Mouse (Mus musculus): ENCODE results near the gene Ndufb3. TPM values are rescaled to one million over a fixed set of nuclear protein-coding genes. Genes with fewer than 3 reads are reported as not detected.
A peak's percentile ranks its signal among the peaks of the same experiment; 100 is the strongest.
"Not testable (repeated sequence)": the region's sequence is repeated elsewhere in the genome, so short reads cannot be mapped to it uniquely, and the experiment has no call there.

The Ndufb3 gene
- polyA plus RNA-seq, 1 experiment from 2014 or later: 181 TPM

GRCm38 (mm10) chr1:58585373-58586170 lies 612 bp upstream of the Ndufb3 start:
- Histone ChIP-seq H3K27ac (0 out of 2 replicates have a peak overlapping the region, but pooled peaks have one; percentile 48), H3K4me3 (replicated peaks) (peak overlapping the region; percentile 90), H3K4me2 (peak overlapping the region; percentile 72), H3K27me3 (no peaks in the 10 kb centered on the region), H3K9ac (peak overlapping the region; percentile 81), H3K36me3 (no peaks in the 10 kb centered on the region), H3K9me3 (replicated peaks) (no peaks in the 10 kb centered on the region), H3K4me1 (peaks cover 13% of the 10 kb centered on the region)
- peak; percentile 59; the same call in 1 of the 2 replicates for ATAC-seq (replicated peaks; ENCODE audit: low FRiP score)
- WGBS: 4% methylated on average over 35 of the region's 36 CpGs

GRCm38 (mm10) chr1:58587491-58587890 lies 1.3 kb downstream of the Ndufb3 start:
- H3K27me3 ChIP-seq: no peaks in the 10 kb centered on the region
- no peak overlapping the region for H3K27ac ChIP-seq
- peak overlapping the region; percentile 90 for H3K4me3 ChIP-seq (replicated peaks)
- peaks cover 13% of the 10 kb centered on the region for H3K4me1 ChIP-seq
- H3K4me2 ChIP-seq: peak overlapping the region; percentile 72
- H3K9ac ChIP-seq: no peak overlapping the region
- WGBS: 85% methylated on average over 1 of the region's 1 CpGs
- H3K36me3 ChIP-seq: peaks cover 6% of the 10 kb centered on the region; the same call in 1 of the 2 replicates
- H3K9me3 ChIP-seq (replicated peaks): no peaks in the 10 kb centered on the region
- ATAC-seq (replicated peaks; ENCODE audit: low FRiP score): no peak

DNA sequence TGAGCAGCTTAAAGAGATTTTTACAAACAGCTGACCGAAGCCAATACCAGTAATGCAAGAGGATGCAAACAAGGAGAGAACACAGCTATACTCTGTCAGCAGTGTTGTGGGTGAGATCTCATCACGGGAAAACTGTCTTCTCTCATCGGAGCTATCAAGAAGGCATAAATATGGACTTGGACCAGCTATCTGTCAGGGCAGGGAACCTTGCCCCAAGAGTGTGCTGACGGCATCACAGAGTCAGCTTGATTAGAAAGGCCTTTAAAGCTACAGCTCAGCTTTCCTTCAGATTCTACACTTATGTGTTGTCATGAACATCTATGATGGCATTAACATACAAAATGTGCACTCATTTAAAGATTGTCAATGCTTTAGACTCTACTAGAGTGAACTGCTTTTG lies 16.5 kb downstream of the Ndufb3 start:
- H3K27me3 ChIP-seq: no peaks in the 10 kb centered on the region
- no peak overlapping the region for H3K4me3 ChIP-seq (replicated peaks)
- no peaks in the 10 kb centered on the region for H3K4me1 ChIP-seq
- H3K36me3 ChIP-seq: no peaks in the 10 kb centered on the region
- ATAC-seq (replicated peaks; ENCODE audit: low FRiP score): no peak
- 83% methylated on average over 4 of the region's 4 CpGs for WGBS
- no peak overlapping the region for H3K9ac ChIP-seq
- no peak overlapping the region for H3K27ac ChIP-seq
- H3K9me3 ChIP-seq (replicated peaks): no peaks in the 10 kb centered on the region
- no peak overlapping the region for H3K4me2 ChIP-seq

DNA sequence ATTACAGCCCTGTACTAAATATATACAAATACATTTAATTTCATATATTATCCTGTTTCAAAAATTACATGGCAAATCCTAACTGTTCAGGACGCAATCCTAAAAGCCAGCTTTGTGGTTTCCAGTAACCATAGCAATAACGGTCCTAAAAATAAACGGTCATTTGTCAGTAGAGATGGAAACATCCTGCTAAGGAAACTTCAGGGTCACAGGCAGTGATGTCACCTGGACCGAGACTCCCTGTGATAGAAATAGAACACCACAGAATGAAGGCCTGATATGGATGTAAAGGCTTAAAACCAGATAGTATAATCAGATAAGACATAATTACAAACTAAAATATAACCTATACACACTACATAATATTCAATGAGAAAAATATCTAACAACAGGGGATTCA lies 17.6 kb downstream of the Ndufb3 start:
- Histone ChIP-seq H3K27me3 (no peaks in the 10 kb centered on the region), H3K27ac (no peak overlapping the region), H3K9ac (no peak overlapping the region), H3K4me3 (replicated peaks) (no peak overlapping the region), H3K9me3 (replicated peaks) (no peaks in the 10 kb centered on the region), H3K4me2 (no peak overlapping the region), H3K4me1 (no peaks in the 10 kb centered on the region), H3K36me3 (no peaks in the 10 kb centered on the region)
- 70% methylated on average over 4 of the region's 4 CpGs for WGBS
- ATAC-seq (replicated peaks; ENCODE audit: low FRiP score): no peak

DNA sequence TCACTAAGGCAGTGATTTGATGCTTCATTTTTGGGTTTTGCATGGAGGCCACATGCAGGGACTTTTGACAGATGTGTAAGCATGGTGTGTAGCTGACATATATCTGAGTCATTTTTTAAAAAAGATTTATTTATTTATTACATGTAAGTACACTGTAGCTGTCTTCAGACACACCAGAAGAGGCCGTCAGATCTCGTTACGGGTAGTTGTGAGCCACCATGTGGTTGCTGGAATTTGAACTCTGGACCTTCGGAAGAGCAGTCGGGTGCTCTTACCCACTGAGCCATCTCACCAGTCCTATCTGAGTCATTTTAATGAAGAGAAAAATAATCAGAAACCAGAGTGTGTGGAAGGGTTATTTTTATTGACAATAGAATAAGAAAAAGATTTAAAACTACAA lies 23.4 kb downstream of the Ndufb3 start:
- H3K27ac ChIP-seq; H3K4me1 ChIP-seq; H3K9me3 ChIP-seq (replicated peaks); H3K4me3 ChIP-seq (replicated peaks); H3K27me3 ChIP-seq; H3K4me2 ChIP-seq; H3K36me3 ChIP-seq; H3K9ac ChIP-seq; ATAC-seq (replicated peaks; ENCODE audit: low FRiP score): not testable (repeated sequence)
- 83% methylated on average over 5 of the region's 5 CpGs for WGBS

DNA sequence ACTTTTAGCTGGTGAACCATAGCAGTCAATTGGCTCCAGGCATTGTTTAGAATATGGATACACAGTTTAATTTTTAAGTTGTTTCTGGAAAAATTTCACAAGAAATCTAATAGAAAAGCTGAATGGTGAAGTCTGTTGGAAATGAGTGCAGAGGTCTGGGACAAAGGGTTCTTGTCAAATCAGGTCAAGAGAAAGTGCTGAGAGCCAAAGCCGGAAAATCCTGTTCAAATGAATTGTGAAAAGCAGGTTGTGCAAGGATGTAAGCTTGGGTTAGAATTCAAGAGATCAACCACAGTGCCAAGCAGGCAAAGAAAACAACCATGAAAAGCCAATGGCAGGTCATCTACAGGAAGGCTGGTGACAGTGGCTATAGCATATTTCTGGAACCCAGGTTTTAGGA lies 24.0 kb downstream of the Ndufb3 start:
- Histone ChIP-seq H3K9me3 (replicated peaks) (no peaks in the 10 kb centered on the region), H3K27me3 (no peaks in the 10 kb centered on the region), H3K9ac (no peak overlapping the region), H3K4me1 (no peaks in the 10 kb centered on the region), H3K4me2 (no peak overlapping the region), H3K4me3 (replicated peaks) (no peak overlapping the region), H3K27ac (no peak overlapping the region), H3K36me3 (no peaks in the 10 kb centered on the region)
- ATAC-seq (replicated peaks; ENCODE audit: low FRiP score): no peak
- WGBS: 95% methylated on average over 1 of the region's 1 CpGs

- H3K27ac ChIP-seq: no peak overlapping the region
- no peaks in the 10 kb centered on the region for H3K4me1 ChIP-seq
- H3K4me2 ChIP-seq: no peak overlapping the region
- WGBS: 44% methylated on average over 1 of the region's 1 CpGs
- no peaks in the 10 kb centered on the region for H3K36me3 ChIP-seq
- no peak overlapping the region for H3K4me3 ChIP-seq (replicated peaks)
- no peaks in the 10 kb centered on the region for H3K27me3 ChIP-seq
- H3K9me3 ChIP-seq (replicated peaks): no peaks in the 10 kb centered on the region
- no peak overlapping the region for H3K9ac ChIP-seq
- ATAC-seq (replicated peaks; ENCODE audit: low FRiP score): no peak
Measured at GRCm38 (mm10) chr1:58610611-58611010, 24.4 kb downstream of the Ndufb3 start.

DNA sequence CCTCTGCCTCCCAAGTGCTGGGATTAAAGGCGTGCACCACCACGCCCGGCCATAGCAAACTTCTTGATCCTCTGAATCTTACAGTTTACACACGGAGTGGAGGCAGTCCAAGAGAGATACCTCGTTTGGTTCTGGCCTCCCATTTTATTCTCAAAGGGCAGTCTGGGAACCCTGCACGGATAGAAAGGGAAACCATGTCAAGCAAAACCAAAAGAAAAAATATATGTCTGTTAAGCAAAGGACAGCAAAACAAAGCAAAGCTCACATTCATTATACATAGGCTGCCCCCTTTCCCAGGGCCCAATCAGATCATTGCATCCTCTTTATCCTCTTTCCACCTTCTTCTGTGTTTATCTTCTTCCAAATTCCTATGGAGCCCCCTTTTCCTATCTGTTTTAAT lies 27.6 kb downstream of the Ndufb3 start:
- ATAC-seq (replicated peaks; ENCODE audit: low FRiP score): no peak
- no peak overlapping the region for H3K27ac ChIP-seq
- H3K4me2 ChIP-seq: no peak overlapping the region
- H3K9me3 ChIP-seq (replicated peaks): no peaks in the 10 kb centered on the region
- no peak overlapping the region for H3K4me3 ChIP-seq (replicated peaks)
- H3K9ac ChIP-seq: no peak overlapping the region
- no peaks in the 10 kb centered on the region for H3K4me1 ChIP-seq
- 79% methylated on average over 6 of the region's 6 CpGs for WGBS
- H3K27me3 ChIP-seq: no peaks in the 10 kb centered on the region
- no peaks in the 10 kb centered on the region for H3K36me3 ChIP-seq

GRCm38 (mm10) chr1:58614424-58614823 lies 28.2 kb downstream of the Ndufb3 start:
- Histone ChIP-seq H3K4me3 (replicated peaks) (no peak overlapping the region), H3K27ac (no peak overlapping the region), H3K9ac (no peak overlapping the region), H3K36me3 (no peaks in the 10 kb centered on the region), H3K27me3 (no peaks in the 10 kb centered on the region), H3K4me2 (no peak overlapping the region), H3K4me1 (no peaks in the 10 kb centered on the region), H3K9me3 (replicated peaks) (no peaks in the 10 kb centered on the region)
- ATAC-seq (replicated peaks; ENCODE audit: low FRiP score): no peak
- WGBS: 67% methylated on average over 3 of the region's 3 CpGs

- H3K9me3 ChIP-seq (replicated peaks): no peaks in the 10 kb centered on the region
- ATAC-seq (replicated peaks; ENCODE audit: low FRiP score): no peak
- H3K4me2 ChIP-seq: no peak overlapping the region
- no peak overlapping the region for H3K9ac ChIP-seq
- no peak overlapping the region for H3K4me3 ChIP-seq (replicated peaks)
- 82% methylated on average over 4 of the region's 4 CpGs for WGBS
- H3K27me3 ChIP-seq: no peaks in the 10 kb centered on the region
- H3K36me3 ChIP-seq: no peaks in the 10 kb centered on the region
- no peaks in the 10 kb centered on the region for H3K4me1 ChIP-seq
- H3K27ac ChIP-seq: no peak overlapping the region
Measured at GRCm38 (mm10) chr1:58615146-58615545, 29.0 kb downstream of the Ndufb3 start.

GRCm38 (mm10) chr1:58616176-58616575 lies 30.0 kb downstream of the Ndufb3 start:
- Histone ChIP-seq H3K9ac (no peak overlapping the region), H3K4me2 (no peak overlapping the region), H3K36me3 (no peaks in the 10 kb centered on the region), H3K9me3 (replicated peaks) (no peaks in the 10 kb centered on the region), H3K27ac (no peak overlapping the region), H3K27me3 (no peaks in the 10 kb centered on the region), H3K4me1 (no peaks in the 10 kb centered on the region), H3K4me3 (replicated peaks) (no peak overlapping the region)
- WGBS: 73% methylated on average over 3 of the region's 3 CpGs
- no peak for ATAC-seq (replicated peaks; ENCODE audit: low FRiP score)

- Histone ChIP-seq H3K27ac (no peak overlapping the region), H3K4me3 (replicated peaks) (no peak overlapping the region), H3K9ac (no peak overlapping the region), H3K27me3 (no peaks in the 10 kb centered on the region), H3K9me3 (replicated peaks) (no peaks in the 10 kb centered on the region), H3K4me2 (no peak overlapping the region), H3K4me1 (no peaks in the 10 kb centered on the region), H3K36me3 (no peaks in the 10 kb centered on the region)
- 71% methylated on average over 5 of the region's 5 CpGs for WGBS
- ATAC-seq (replicated peaks; ENCODE audit: low FRiP score): no peak
Measured at GRCm38 (mm10) chr1:58617076-58617475, 30.9 kb downstream of the Ndufb3 start.
